Mouse (Mus musculus): ENCODE data around the gene Myo9b. TPM values are rescaled to one million over a fixed set of nuclear protein-coding genes. Genes with fewer than 3 reads are reported as not detected.
A peak's percentile ranks its signal among the peaks of the same experiment; 100 is the strongest.

Myo9b gene
- polyA plus RNA-seq, 1 experiment from 2014 or later: 20.2 TPM

DNA sequence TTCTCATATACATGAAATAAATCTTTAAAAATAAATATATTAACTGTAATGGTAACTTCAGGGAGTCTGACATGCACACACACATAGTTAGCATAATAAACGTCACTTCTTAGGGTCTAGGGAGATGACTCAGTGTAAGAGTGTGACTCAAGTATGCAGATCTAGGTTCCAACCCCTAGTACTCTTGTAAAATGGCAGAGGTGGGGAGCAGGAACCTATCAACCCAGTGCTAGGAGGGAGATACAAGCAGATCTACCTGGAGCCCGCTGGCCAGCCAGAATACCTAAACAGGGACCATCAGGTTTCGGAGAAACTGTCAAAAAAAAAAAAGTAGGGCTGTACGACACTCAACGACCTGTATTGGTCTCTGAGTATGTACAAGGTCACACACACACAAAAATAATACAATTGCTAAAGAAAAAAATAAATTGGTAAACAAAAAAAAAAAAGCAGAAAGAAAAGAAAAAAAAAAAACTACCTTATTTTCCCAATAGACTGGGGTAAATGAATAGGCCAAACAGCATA lies 98.3 kb downstream of the Myo9b start:
- Histone ChIP-seq H3K4me1 (peaks cover 35% of the 10 kb centered on the region), H3K27ac (peak overlapping the region; percentile 90), H3K9me3 (no peaks in the 10 kb centered on the region), H3K36me3 (replicated peaks) (0 out of 2 replicates have a peak, but pooled peaks cover 3% of the 10 kb centered on the region), H3K27me3 (replicated peaks) (no peaks in the 10 kb centered on the region), H3K9ac (peak overlapping the region; percentile 74), H3K4me3 (peak overlapping the region; percentile 81), H3K4me2 (peak overlapping the region; percentile 52)
- no peak for ATAC-seq (replicated peaks)
- 33% methylated on average over 5 of the region's 5 CpGs for WGBS

DNA sequence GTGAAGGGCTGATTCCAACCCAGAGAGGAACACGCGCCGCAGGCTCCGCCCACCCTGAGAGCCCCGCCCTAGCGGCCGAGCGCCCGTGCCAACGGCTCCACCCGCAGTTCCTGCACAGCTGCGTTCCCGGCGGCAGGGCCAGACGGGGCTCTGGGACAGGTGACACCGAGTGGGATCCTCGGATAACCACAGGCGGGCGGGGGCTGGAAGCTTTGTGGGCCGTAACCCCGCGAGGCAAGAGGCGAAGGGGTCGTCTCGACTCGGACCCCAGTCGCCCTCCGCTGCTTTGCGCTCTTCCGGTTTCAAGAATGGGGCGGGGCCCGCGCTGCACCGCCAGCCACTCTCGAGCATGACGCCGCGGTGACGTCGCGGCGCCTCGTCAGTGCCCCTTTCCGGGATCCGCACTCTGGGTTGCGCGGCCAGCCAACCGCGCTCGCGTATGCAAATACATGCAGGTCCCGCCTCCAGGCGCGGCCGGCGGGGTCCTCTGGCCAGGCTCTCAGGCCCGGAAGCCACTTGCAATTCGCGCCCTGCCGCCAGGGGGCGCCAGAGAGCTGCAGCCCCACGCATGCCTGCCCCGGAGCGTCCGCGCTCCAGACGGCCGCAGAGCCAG lies 98.8 kb downstream of the Myo9b start, which contains the start of gene Ocel1:
Gene Ocel1, plus strand, starts transcription at position 63 of the 613 bp plus-strand sequence.
- peaks cover 35% of the 10 kb centered on the region for H3K4me1 ChIP-seq
- peak within 1 kb of the TSS; percentile 90 for H3K27ac ChIP-seq
- no peaks in the 10 kb centered on the region for H3K9me3 ChIP-seq
- peak within 1 kb of the TSS; percentile 74 for H3K9ac ChIP-seq
- H3K4me2 ChIP-seq: peak within 1 kb of the TSS; percentile 52
- peak within 1 kb of the TSS; percentile 81 for H3K4me3 ChIP-seq
- ATAC-seq (replicated peaks): peak; percentile 83
- H3K27me3 ChIP-seq (replicated peaks): no peaks in the 10 kb centered on the region
- 0 out of 2 replicates have a peak, but pooled peaks cover 3% of the 10 kb centered on the region for H3K36me3 ChIP-seq (replicated peaks)
- WGBS: under 1% methylated on average over 61 of the region's 68 CpGs

DNA sequence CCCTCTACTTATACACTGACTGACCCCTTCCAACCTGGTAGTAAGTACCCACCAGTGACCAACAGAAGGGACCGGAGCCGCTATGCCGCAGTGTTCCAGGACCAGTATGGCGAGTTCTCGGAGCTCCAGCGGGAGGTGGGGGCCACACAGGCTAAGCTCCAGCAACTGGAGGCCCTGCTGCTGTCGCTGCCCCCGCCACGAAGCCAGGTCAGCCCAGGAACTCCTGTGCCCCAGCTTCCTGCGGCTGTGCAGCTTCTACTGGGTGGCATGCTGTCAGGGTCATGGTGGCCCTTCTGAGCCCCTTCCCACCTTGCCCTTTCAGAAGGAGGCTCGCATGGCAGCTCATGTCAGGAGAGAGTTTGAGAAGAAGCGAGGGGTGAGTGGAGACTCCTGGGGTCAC lies 99.9 kb downstream of the Myo9b start:
- ATAC-seq (replicated peaks): no peak
- Histone ChIP-seq H3K27me3 (replicated peaks) (no peaks in the 10 kb centered on the region), H3K4me2 (no peak overlapping the region), H3K27ac (no peak overlapping the region), H3K36me3 (replicated peaks) (0 out of 2 replicates have a peak, but pooled peaks cover 3% of the 10 kb centered on the region), H3K9ac (no peak overlapping the region), H3K4me3 (no peak overlapping the region), H3K4me1 (peaks cover 41% of the 10 kb centered on the region), H3K9me3 (no peaks in the 10 kb centered on the region)
- 84% methylated on average over 12 of the region's 12 CpGs for WGBS

DNA sequence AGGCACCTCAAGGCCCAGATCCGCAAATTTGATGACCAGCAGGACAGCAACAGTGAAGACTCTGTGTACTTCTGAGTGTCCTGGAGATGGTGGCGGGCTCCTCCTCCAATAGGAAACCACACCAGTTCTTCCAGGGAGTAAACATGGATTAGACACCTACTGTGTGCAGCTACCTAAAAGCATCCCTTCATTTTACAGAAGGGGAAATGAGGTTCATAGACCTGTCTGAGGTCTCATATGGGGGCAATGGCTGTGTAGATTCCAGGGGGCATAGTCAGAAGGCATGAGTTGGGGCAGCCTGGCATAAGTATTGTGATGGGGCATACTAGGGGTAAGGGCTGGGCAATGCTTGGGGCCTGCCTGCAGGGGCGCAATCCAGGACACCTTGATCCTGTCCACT lies 100.5 kb downstream of the Myo9b start:
- H3K4me2 ChIP-seq: no peak overlapping the region
- ATAC-seq (replicated peaks): no peak
- no peak overlapping the region for H3K4me3 ChIP-seq
- no peak overlapping the region for H3K9ac ChIP-seq
- 0 out of 2 replicates have a peak, but pooled peaks cover 3% of the 10 kb centered on the region for H3K36me3 ChIP-seq (replicated peaks)
- H3K4me1 ChIP-seq: peaks cover 35% of the 10 kb centered on the region
- no peaks in the 10 kb centered on the region for H3K9me3 ChIP-seq
- H3K27ac ChIP-seq: no peak overlapping the region
- H3K27me3 ChIP-seq (replicated peaks): peaks cover 3% of the 10 kb centered on the region; the same call in 1 of the 2 replicates
- WGBS: 89% methylated on average over 3 of the region's 3 CpGs

DNA sequence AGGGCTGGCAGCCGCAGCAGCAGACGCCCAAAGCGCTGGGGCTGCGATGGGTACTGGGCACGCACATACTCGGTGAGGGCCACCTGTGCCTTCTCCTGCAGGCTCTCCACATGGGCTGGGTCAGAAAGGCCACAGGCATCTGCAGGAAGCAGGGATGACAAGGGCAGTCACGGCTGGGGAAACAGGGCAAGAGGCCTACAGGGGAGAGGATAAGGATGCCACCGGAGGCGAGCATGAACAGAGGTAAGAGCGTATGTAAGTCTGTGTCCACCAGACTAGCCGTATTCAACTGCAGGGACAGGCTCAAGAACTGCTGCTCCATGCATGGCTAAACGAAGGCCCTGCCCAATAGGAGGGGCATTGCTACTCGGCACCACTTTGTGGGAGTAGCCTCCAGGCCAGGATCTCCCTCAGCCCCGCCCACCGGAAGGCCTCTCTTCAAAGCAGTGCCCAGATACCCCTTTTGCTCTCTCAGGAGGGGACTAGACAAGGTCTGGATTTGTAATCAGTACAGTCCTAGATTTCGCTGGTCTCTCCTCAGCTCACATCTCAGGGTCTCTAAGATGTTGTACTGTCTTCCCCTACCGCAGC lies 102.2 kb downstream of the Myo9b start:
- H3K9ac ChIP-seq: no peak overlapping the region
- no peaks in the 10 kb centered on the region for H3K9me3 ChIP-seq
- no peak overlapping the region for H3K27ac ChIP-seq
- no peak overlapping the region for H3K4me3 ChIP-seq
- H3K27me3 ChIP-seq (replicated peaks): peaks cover 3% of the 10 kb centered on the region; the same call in 1 of the 2 replicates
- WGBS: 75% methylated on average over 17 of the region's 17 CpGs
- 0 out of 2 replicates have a peak overlapping the region, but pooled peaks have one; percentile 80 for H3K4me2 ChIP-seq
- H3K36me3 ChIP-seq (replicated peaks): no peaks in the 10 kb centered on the region
- no peak for ATAC-seq (replicated peaks)
- peaks cover 39% of the 10 kb centered on the region for H3K4me1 ChIP-seq

DNA sequence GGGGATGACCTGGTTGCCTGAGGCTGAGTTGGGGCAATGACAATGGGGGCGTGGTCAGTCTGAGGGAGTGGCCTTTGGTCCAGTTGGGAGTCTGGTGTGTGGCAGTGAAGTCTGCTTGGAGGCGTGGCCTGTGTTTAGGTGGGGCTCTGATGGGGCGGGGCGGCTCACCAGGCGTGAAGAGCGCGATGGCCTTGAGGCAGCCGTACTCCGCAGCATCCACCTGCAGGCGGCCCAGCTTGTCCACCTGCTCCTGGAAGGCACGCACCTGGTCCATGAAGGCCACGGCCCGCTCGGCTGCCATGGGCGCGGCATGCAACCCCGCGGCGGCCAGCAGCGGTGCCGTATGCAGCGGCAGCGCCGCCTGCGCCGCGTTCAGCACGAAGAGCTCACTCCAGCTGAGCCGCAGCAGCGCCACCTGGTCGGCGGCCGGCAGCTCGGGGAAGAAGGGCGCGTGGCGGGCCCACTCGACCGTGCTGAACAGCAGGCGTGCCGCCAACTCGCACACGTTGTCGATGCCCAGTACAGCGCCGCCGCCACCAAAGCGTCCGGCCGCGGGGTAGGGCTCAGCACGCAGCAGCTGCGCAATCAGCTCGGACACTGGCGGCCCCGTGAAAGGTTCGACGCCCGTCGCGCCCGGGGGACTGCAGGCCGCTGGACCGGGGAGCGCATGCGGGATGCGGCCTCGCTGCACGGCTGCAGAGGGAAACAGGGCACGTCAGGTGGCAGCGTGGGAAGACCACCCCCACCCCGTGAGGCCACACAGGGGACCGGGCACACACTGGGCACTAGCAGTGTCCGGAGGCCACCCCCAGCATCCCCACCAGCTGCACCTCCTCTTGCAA lies 103.3 kb downstream of the Myo9b start:
- H3K27ac ChIP-seq: peak overlapping the region; percentile 79
- ATAC-seq (replicated peaks): peak; percentile 8; the same call in 1 of the 2 replicates
- H3K4me2 ChIP-seq: peak overlapping the region; percentile 80
- H3K4me1 ChIP-seq: peaks cover 44% of the 10 kb centered on the region
- no peaks in the 10 kb centered on the region for H3K9me3 ChIP-seq
- H3K36me3 ChIP-seq (replicated peaks): no peaks in the 10 kb centered on the region
- H3K9ac ChIP-seq: peak overlapping the region; percentile 49
- peak overlapping the region; percentile 39 for H3K4me3 ChIP-seq
- 4% methylated on average over 61 of the region's 74 CpGs for WGBS
- peaks cover 3% of the 10 kb centered on the region; the same call in 1 of the 2 replicates for H3K27me3 ChIP-seq (replicated peaks)

DNA sequence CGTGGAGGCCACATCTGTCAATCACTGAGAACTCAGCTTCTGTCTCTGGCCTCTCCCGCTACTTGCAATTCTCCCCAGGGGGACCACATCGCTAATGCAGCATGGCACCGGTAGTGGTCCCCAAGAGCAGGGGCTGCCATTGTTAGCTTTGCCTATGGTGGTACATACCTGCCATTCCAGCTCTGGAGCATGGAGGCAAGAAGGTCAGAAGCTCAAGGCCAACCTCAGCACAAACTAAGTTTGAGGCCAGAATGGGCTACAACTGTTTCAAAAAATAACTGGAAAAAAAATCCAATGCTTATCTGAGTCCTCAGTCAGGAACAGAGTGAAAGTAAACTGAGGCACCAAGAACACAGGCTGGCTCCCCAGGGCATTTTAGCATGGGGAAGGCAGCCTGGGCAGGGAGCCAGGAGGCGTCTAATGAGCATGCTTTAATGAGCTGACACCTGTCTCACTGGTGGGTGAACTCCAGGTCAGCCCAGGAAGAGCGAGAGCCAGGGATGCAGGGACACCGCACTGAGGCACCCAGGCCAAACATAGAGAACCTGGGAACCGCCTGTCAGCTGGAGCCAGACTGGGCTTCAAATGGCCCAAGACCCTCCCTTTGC lies 104.0 kb downstream of the Myo9b start:
- Histone ChIP-seq H3K27ac (peak overlapping the region; percentile 79; the same call in 1 of the 2 replicates), H3K36me3 (replicated peaks) (no peaks in the 10 kb centered on the region), H3K9me3 (no peaks in the 10 kb centered on the region), H3K4me2 (peak overlapping the region; percentile 80), H3K27me3 (replicated peaks) (peaks cover 3% of the 10 kb centered on the region; the same call in 1 of the 2 replicates), H3K4me1 (peaks cover 50% of the 10 kb centered on the region), H3K4me3 (peak overlapping the region; percentile 39), H3K9ac (peak overlapping the region; percentile 49; the same call in 1 of the 2 replicates)
- ATAC-seq (replicated peaks): no peak
- WGBS: 33% methylated on average over 8 of the region's 8 CpGs

DNA sequence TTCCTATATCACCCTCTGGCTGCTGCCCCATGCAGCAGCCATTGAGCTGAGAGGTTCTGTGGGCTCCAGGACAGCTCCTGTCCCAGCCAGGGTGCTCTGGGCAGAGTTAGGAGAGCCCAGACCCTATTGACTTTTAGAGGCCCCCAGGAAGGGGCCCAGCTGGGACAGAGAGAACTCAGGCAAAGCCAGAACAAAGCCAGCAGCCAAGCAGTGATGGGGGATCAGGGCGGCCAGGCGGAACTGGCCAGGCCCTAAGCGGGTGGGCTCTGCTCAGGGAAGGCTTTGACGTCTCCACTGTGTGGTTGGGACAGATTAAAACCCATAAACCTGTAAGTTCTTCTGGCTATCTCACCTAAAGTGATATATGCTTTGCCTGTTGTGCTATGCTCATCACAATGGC lies 106.5 kb downstream of the Myo9b start:
- Histone ChIP-seq H3K27me3 (replicated peaks) (peaks cover 3% of the 10 kb centered on the region; the same call in 1 of the 2 replicates), H3K27ac (no peak overlapping the region), H3K4me3 (peak overlapping the region; percentile 74; the same call in 1 of the 2 replicates), H3K4me1 (peaks cover 54% of the 10 kb centered on the region), H3K4me2 (peak overlapping the region; percentile 93), H3K9me3 (no peaks in the 10 kb centered on the region), H3K36me3 (replicated peaks) (no peaks in the 10 kb centered on the region), H3K9ac (0 out of 2 replicates have a peak overlapping the region, but pooled peaks have one; percentile 76)
- ATAC-seq (replicated peaks): no peak
- 26% methylated on average over 4 of the region's 4 CpGs for WGBS

DNA sequence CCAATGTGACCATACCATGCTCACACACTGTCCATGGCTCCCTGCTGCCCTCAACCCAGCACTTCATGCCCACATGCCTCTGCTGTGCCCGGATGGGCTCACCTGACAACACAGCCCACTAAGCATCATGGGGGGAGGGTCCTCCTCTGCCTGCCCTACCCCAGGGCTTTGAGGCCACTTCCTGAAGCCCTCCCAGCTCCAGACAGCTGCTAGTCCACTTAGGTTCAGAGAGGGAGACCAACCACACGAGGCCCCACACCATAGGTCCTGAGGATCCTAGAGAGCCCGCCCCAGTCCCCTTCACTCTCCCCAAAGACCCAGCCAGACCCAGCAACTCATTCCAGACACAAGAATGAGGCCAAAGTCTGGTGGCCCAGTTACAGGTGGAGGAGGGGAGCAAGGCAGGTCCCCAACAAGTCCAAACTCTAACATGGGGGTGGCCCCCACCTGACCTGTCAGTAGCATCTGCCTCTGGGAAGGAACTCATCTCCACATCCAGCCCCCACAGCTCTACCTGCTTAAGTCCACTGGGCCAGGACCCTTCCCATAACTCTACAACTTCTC lies 107.1 kb downstream of the Myo9b start:
- H3K4me2 ChIP-seq: peak overlapping the region; percentile 93
- no peak overlapping the region for H3K27ac ChIP-seq
- H3K9ac ChIP-seq: peak overlapping the region; percentile 76; the same call in 1 of the 2 replicates
- peak overlapping the region; percentile 74 for H3K4me3 ChIP-seq
- peaks cover 54% of the 10 kb centered on the region for H3K4me1 ChIP-seq
- no peaks in the 10 kb centered on the region for H3K36me3 ChIP-seq (replicated peaks)
- H3K9me3 ChIP-seq: no peaks in the 10 kb centered on the region
- no peak for ATAC-seq (replicated peaks)
- WGBS: 41% methylated on average over 3 of the region's 3 CpGs
- peaks cover 3% of the 10 kb centered on the region; the same call in 1 of the 2 replicates for H3K27me3 ChIP-seq (replicated peaks)

DNA sequence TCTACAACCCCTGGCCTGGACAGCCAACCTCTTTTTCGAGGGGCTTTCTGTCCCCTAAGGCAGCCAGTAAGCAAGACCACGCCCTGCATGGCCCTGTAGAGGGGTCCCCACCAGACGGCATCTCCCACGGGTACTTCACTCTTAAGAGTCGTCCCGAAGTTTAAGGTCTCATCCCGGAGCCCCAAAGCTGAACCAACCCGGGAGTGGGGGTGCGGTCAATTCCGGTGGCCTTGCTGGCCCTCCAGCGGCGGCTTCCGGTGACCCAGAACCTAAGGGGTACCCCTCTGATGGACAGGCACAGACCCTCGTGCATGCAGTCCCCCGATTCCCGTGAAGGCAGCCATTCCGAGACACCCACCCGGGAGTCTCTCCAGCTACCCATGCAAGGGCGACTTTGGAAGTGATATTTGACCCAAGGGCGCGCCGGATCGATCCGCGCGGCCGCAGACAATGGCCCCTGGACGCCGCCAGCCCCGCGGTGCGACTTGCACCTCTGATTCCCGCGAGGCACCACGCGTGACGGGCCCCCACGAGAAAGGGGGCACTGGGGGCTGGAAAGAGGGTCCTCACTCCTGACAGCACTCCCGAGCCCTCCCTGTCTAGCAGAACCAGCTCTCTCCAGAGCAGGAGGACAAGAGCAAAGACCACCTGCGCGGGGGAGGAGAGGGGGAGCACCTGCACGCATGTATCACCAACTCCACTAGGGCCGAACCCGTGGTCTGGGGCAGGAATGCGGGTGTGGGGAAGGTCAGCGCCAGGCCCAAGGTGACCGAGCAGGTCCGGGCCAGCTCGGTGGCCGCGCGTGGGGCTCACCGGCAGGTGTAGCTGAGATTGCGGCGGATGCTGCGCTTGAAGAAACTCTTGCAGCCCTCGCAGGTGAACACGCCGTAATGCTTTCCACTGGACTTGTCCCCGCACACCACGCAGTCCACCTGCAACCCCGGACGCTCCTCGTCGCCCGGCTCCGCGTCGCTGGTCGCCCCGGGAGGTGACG lies 108.0 kb downstream of the Myo9b start:
- Histone ChIP-seq H3K27ac (no peak overlapping the region), H3K4me3 (peak overlapping the region; percentile 74), H3K9ac (peak overlapping the region; percentile 76), H3K4me2 (peak overlapping the region; percentile 93), H3K4me1 (peaks cover 53% of the 10 kb centered on the region), H3K36me3 (replicated peaks) (no peaks in the 10 kb centered on the region), H3K27me3 (replicated peaks) (peaks cover 3% of the 10 kb centered on the region; the same call in 1 of the 2 replicates), H3K9me3 (no peaks in the 10 kb centered on the region)
- 0 out of 2 replicates have a peak, but pooled peaks have one; percentile 1 for ATAC-seq (replicated peaks)
- WGBS: under 1% methylated on average over 72 of the region's 72 CpGs
